Mouse (Mus musculus) spleen, adult 18-20 months (tissue): ENCODE data around the gene Apbb1ip.
"Not testable (repeated sequence)": the region's sequence is repeated elsewhere in the genome, so short reads cannot be mapped to it uniquely, and the experiment has no call there.

ENCODE experiments used
- DNase-seq, 2 experiments: peaks; one replicate each; pipeline ENCODE4 v3.0.0; 2022; ENCODE audit warnings: mixed read lengths in 2 of 2

The Apbb1ip gene

DNA sequence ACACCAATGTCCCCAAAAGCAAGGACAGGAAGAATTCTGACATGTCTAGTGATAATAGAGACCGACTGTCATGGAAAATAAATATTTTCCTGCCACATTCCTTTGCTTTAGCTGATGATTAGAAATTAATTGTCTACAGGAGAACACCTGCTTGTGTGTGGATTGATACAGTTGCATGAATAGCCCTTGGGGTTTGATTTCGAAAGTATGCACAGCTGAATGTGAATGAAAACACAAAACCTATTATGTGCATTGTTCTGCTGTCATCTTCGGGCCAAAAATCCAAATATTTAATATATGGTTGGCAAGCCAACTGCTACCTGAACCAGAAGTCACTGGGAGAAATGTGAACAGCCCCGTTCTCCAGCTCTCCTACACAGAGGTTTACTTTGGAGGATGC, 78.0 kb downstream of the Apbb1ip start:
- no peak for DNase-seq

DNA sequence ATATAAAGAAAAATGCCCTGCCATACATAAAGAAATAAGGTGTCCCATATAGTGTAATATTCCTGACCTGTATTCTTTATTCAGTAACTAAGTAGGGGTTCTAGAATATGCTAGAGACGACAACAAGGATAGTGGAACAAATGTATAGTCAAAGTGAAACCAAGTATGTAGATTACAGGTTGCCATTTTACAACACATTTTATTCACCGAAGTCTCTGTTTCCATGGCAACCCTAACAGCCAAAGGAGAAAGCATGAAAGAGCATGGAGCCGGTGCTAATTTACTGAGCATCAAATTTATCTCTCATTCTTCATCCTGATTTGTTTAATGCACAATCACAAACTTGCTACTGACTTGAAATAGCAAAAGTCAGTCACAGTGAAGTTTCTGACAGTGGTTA, 83.6 kb downstream of the Apbb1ip start:
- no peak for DNase-seq

DNA sequence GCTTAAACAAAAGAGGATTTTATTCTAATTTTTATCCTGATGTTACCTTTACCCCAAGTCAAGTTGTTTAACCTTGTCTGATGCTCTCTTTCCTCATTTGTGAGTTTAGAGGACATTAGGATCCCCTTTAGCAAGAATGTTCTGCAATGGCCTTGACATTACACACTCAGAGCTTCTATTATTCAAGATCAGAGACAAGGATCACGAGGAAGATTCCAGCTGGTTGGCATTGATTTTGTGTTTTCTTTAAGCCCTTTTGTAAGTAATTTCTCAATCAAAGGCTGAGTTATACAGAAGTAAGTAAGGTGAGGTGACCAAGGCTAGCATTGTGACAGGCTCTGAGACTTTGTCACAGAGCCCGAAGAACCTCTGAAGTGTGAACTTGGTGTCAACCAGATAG, 88.3 kb downstream of the Apbb1ip start:
- no peak for DNase-seq

DNA sequence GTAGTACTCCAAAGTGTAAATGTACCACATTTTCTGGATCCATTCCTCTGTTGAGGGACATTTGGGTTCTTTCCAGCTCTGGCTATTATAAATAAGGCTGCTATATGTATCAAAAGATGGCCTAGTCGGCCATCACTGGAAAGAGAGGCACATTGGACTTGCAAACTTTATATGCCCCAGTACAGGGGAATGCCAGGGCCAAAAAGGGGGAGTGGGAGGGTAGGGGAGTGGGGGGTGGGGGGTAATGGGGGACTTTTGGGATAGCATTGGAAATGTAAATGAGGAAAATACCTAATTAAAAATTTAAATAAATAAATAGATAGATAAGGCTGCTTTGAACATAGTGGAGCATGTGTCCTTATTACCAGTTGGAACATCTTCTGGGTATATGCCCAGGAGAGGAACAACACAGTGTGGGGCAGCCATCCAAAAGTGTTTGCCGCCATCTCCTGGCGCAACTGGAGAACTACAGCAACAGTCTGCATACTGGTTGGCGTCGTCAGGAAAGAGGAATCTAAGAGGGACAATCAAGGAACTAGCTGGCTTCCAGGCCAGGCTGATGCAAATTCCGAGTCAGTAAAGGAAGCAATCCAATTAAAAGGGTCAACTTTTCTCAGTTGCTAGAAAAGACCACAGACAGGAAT, 90.6 kb downstream of the Apbb1ip start:
- DNase-seq = peak; percentile 31 to 59

DNA sequence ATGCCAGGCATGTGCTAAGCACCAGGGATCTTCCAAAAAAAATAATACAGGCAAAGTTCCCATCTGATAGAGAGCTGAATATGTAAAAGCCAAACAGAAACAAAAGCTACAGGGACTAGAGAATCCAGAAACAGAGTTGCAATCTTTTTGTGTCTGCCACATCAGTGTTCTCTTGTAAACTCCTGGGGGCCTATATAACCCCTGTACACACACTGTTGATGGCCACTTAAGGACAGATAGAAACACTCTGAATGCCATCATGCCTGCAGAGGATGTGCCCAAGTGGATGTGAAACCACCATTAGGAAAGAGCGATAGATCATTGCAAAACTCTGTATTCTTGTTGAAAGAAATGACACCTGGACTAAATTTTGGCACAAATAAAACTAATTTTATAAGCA, 91.9 kb downstream of the Apbb1ip start:
- DNase-seq = no peak

DNA sequence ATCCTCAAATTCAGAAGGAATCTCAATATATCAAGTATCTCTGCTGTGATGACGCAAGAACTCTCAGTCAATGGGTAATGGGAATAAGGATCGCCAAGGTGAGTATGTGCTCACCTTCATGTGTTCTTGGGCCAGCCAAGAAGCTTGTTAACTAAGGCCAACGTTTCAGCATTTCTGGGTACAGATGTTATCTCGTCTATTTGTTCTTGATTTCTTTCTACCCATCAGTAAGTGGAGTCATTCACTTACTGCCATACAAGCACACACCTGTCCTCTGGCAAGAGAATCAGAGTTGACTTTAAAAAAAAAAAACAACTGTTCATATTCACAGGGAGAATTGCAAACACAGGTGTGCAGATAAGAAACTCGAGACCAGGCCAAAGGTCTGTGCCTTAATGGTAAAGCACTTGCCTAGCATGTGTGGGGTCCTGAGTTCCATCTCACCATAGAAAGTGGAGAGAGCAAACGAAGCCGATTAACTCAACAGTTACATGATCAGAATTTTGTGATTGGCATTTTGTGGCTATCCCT, 93.1 kb downstream of the Apbb1ip start:
- DNase-seq = no peak

DNA sequence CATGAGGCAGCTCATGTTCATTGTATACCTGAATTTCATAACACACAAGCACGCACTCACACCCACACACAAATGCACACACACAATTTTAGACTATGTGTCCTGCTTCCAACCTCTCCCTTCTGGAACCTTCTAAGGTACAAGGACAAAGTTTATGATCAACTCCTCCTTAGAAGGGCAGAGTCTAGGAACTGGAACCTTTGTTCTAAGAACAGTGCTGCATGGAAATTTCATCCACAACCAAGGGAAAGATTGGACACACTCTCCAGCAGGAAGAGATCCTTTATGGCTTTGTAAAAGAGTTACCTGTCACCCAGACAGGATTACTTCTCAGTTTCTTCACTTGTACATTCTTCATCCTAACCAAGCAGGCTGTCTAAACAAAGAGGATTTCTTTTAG, 99.3 kb downstream of the Apbb1ip start:
- DNase-seq = no peak

DNA sequence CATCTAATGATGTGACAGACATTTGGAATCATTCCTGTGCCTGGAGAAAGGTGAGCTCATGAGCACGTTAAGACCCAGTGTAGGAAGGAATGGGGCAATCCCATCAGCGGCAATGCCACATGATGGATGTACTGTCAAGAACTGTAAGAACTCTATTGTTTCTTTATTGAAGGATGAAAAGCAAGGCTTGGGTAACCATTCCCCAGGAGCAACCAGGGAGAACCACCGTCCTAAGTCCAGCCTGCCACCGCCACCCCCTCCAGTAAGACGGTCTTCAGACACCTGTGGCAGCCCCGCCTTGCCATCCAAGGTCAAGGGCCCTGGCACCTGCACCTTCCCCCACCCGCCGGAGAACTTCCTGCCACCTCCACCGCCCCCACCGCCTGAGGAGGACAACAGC, 100.7 kb downstream of the Apbb1ip start:
- no peak for DNase-seq

DNA sequence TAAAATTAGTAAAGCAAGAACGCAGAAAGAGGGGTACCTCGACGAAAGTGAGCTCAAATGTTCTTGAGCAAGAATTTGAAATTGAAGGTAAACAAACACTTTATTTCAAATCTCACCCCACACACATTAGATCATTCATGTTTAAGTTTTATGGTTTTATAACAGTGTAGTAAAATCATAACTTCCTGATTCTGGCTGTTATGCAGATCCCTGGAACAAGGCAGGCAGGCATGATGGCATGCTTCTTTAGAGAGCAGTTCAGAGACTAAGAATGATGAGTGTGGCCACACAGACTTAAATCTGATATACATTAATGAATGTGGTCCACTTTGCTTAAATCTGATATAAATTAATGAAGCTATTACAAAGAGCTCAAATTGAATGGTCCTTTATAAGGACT, 102.7 kb downstream of the Apbb1ip start:
- no peak for DNase-seq

DNA sequence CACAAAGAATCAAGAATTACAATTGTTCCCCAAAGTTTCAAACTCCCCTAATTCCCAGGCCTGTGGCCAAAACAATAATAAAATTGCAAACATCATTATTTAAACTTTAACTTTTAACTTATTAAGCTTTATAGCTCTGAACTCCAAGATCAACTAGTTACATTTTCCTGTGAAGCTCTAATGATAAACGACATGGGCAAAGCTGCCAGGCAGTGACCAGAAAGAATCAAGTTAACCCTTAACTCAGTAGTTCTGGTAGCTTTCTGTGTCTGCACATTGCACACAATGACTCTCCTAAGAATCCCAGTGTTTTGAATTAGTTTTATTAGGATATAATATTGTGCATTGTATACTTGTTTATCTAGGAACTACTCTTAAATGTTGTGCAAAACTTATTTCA, 104.9 kb downstream of the Apbb1ip start:
- no peak for DNase-seq

DNA sequence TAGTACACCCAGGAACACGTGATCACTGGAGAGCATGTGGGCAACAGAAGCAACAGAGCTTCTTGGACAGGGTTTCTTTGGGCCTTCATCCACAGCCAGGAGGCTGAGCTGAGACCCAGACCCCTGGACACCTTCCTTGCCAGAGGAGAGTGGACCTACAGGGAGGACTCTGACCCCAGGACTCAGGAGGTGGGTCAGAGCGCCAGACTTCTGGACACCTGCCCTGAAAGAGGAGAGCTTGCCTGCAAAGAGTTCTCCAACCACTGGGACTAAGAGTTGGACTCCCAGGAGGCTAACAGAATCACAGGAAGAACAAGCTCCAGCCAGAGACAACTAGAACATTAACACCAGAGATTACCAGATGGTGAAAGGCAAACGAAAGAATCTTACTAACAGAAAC, 106.8 kb downstream of the Apbb1ip start:
- DNase-seq = not testable (repeated sequence)

DNA sequence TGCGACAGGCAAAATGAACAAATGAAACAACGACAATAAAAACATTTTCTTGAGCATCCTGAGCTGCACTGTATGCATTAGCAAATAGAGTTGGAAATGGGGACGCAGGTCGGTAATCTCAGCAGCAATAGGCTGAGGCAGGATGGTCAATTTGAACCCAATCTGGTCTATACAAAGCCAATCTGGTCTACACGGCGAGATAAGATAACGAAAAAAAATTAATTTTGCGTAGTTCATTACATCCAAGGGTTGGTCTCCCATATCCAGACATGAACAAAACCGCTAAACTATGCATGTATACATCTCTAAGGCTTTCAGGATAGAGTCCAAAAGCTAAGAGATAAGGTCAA, 121.0 kb downstream of the Apbb1ip start:
- no peak for DNase-seq

DNA sequence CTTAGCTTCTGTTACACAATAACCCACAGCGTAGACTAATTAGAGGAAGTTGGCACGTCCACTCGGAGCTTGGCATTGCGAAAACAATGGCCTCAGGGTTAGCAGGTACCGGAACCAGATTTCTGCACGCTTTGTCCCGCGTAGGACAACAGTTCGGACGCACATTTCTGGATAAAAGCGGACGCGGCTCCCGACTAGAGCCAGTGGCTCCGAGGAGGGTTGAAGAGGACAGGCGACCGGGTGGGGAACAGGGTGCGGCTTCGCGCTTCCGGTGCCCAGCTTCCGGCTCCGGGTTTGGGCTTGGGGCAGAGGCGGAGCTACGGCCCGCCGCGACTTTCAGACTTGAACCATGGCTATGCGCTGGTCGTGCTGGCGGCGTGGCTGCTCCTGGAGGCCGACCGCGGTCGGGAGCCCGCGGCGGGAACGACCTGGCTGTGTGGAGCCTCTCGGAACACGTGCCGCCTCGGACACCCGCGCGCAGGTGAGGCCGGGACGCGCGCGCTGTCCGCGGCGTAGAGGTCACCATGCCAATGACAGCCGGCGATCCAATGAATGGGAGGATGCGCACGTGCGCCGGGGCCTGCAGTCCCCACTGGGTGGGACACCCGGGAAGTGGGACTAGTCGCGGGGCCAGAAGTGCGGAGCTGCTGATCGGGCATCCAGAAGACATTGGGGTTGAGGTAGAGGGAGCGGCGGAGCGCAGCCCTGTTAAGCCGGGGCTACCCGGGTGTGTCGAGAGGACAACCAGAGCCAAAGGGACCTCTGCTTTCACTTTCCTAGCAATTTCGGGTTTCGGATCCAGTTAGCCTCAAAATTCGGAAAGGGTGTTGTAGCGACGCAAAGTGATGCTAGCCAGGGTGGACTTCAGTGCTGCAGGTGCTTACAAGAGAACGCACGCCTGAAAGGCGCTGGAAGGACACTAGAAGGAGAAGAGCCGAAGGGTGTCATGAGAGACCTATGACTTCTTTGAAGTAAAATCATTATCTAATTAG, 121.7 kb downstream of the Apbb1ip start, which contains the start of gene Pdss1:
TSS of gene Pdss1 (plus strand) at position 241 of the 992 bp plus-strand sequence.
- DNase-seq = peak; percentile 74 to 78

DNA sequence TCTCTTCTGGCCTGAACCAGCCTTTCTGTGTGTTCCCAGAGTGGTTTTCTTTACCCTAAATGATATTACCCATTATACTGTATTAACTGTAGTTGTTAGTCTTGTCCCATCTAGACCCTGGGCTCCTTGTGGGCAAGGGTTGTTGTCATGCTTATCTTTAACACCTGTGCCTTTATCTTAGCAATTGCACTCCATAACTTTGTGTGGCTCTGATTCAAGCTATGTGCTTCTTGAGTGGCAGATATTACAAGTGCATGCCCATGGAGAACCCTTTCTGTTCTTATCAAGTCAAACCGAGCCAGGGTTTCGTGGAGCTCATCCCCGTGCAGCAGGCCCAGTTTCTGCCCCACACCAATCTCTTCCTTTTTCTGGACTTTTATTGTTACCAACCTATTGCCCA, 130.1 kb downstream of the Apbb1ip start:
- DNase-seq = no peak

DNA sequence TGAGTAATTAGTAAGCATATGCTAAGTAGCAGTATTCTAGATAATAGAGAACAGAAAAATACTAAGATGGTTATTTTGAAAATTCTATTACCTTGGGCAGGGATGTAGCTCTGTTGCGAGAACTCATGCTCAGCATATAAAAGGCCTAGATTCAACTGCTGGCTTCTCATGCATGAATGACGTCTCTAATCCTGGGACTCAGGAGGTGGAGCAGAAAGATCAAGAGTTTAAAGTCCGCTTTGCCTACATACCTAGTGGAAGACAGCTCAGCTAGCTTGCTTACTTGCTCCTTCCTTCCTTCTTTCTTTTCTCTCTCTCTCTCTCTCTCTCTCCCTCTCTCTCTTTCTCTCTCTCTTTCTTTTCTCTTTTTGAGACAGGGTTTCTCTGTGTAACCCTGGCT, 140.5 kb downstream of the Apbb1ip start:
- no peak for DNase-seq

DNA sequence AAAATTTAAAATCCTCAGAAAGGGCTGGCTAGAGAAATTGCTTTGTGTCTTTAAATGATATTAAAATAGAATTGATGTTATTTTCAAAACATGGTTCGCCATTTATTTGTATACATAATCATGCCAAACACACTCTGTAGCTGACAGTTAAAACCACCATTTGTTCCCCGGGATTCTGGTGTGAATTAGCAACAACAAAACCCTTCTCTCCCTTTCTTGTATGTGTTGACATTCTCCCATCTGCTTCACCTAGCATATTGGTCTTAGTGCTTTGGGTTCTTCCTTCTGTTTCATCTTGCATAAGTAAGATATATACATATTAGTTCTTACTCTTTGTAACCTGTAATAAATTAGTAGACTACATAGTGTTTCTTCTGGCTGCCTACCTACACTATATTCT, 144.8 kb downstream of the Apbb1ip start:
- DNase-seq = no peak
